Comparison of ENCODE assay signal across 8 mouse cellular contexts in the genomic region with DNA sequence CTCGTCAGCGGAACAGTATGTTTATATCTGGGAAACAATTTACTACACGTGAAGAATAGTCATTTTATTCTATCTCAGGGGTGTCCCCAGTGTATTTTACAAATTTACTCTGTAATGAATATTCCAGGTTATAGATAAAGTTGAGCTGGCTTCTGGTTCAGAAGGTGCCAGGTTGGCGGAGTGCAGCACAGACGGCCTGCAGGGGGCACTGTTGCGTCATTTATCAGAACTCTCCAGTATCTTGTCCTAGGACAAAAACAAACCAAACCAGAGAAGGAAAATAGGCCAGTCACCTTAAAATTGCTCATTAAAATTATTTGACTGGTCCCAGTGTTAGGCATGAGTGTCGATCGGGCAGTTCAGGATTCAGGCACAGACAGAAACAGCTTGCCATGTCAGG.
DNase-seq lines count a peak whose midpoint lies in the region; ATAC-seq and TF ChIP-seq lines count a peak whose summit lies in the region.

No protein-coding gene starts in this region.

- no peaks in the 10 kb centered on the region; the same call in 1 of the 2 replicates for H3K4me1 ChIP-seq in liver, postnatal 0 days (ENCODE audit: insufficient read depth)

- no peak overlapping the region for H3K27ac ChIP-seq in liver, postnatal 0 days (ENCODE audit: low read depth)

- peak; percentile 78 for TF ChIP-seq CTCF in liver, postnatal 0 days (IDR thresholded peaks at IDR 0.05; ENCODE audit: low read depth)

- no peaks in the 10 kb centered on the region for H3K9me3 ChIP-seq in liver, postnatal 0 days (ENCODE audit: low read length)

- no peak for TF ChIP-seq EP300 in liver, postnatal 0 days (IDR thresholded peaks at IDR 0.05; ENCODE audit: low read depth)

- no peaks in the 10 kb centered on the region for H3K36me3 ChIP-seq in liver, postnatal 0 days (replicated peaks; ENCODE audit: insufficient read depth, low read length)

- no peak overlapping the region for H3K9ac ChIP-seq in liver, postnatal 0 days (replicated peaks)

- ATAC-seq in liver, postnatal 0 days: peak; percentile 40

- H3K4me3 ChIP-seq in liver, postnatal 0 days (ENCODE audit: low read depth, low read length): no peak overlapping the region

- no peak overlapping the region for H3K4me2 ChIP-seq in liver, postnatal 0 days (ENCODE audit: low read depth, low read length)

- 44% methylated on average over 8 of the region's 8 CpGs for WGBS in liver, postnatal 0 days (ENCODE audit: insufficient replicate concordance)

- peak; percentile 67 for DNase-seq in CD4-positive, CD25-positive, alpha-beta regulatory T cell, adult 2 months (ENCODE audit: low read depth, low spot score)
- peak; percentile 43 for DNase-seq in WW6 (ENCODE audit: low read depth, low spot score)
- peak; percentile 76 to 89 for DNase-seq in cerebellum, postnatal 4 days (ENCODE audit: low spot score in 2 of 2)
- DNase-seq in gastrocnemius, postnatal 36 days: peak; percentile 80 to 81
- peak; percentile 85 for DNase-seq in kidney, postnatal 14 days
- DNase-seq in liver, postnatal 0 days: peak; percentile 81
- DNase-seq in retina, adult 2 months (ENCODE audit: low read depth, low spot score): peak; percentile 42
- DNase-seq in urinary bladder, adult 2 months (ENCODE audit: low spot score): peak; percentile 67

- no peaks in the 10 kb centered on the region for H3K27me3 ChIP-seq in liver, postnatal 0 days (ENCODE audit: insufficient read depth, low read length)

- intact Hi-C loops in gastrocnemius, postnatal 36 days (cut with DNase I): loop anchor here (5.0 to 10.0 kb wide), 4 partner anchors 265 to 825 kb away; a partner anchor contains a TSS
